Comparison of ENCODE assay signal across 8 mouse cellular contexts in the genomic region with DNA sequence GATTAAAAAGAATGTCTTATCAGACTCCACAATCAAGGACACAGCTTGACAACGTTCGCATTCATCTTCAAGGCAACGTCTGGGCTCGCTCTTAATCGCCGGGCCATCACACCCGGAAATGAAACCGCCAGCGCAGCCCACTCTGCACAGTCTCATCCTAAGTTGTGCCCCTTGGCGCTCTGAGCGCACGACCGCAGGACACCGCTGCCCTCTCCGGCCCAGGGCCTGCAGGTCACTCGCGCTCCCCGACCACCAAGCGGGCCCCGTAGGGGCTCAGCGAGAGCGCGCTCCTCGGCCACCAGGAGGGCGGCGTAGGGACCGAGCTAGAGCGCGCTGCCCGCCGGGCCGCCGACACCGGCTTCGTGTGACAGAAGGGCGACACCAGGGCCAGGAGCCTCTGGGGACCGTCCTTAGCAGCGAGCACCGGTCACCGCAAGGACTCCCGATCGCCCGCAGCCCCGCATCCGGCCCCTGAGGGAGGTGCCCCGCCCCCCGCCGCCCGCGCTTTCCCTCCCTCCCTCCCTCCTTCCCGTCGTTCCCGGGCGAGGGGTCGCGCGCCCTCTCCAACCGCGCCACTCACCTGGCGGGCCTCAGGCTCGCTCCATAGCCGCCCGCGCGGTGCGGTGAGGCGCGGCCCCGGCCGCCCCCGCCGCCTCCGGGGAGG. TPM values are rescaled to one million over a fixed set of nuclear protein-coding genes. Genes with fewer than 3 reads are reported as not detected.
DNase-seq lines count a peak whose midpoint lies in the region; ATAC-seq lines count a peak whose summit lies in the region.

No protein-coding gene starts in this region.

- H3K4me3 ChIP-seq in embryonic facial prominence, embryonic 15.5 days (replicated peaks), result peak overlapping the region; percentile 61
- peak overlapping the region; percentile 69 to 92 for H3K4me3 ChIP-seq in heart, embryonic 14.5 days (ENCODE audit: control insufficient read depth in 1 of 2, insufficient read depth in 1 of 2, low read depth in 1 of 2, low read length in 2 of 2)

- peak overlapping the region; percentile 66 for H3K4me2 ChIP-seq in embryonic facial prominence, embryonic 15.5 days (replicated peaks)
- peak overlapping the region; percentile 78 for H3K4me2 ChIP-seq in heart, embryonic 14.5 days (ENCODE audit: low read length)

- under 1% methylated on average over 32 of the region's 73 CpGs for WGBS in embryonic facial prominence, embryonic 15.5 days
- WGBS in heart, embryonic 14.5 days, result under 1% methylated on average over 53 of the region's 73 CpGs

- H3K9me3 ChIP-seq in embryonic facial prominence, embryonic 15.5 days (replicated peaks), result no peaks in the 10 kb centered on the region
- no peaks in the 10 kb centered on the region for H3K9me3 ChIP-seq in heart, embryonic 14.5 days (ENCODE audit: control insufficient read depth, low read length)

- no peaks in the 10 kb centered on the region for H3K36me3 ChIP-seq in embryonic facial prominence, embryonic 15.5 days
- no peaks in the 10 kb centered on the region for H3K36me3 ChIP-seq in heart, embryonic 14.5 days (ENCODE audit: control insufficient read depth, insufficient read depth, low read length)

- peak overlapping the region; percentile 87 for H3K27ac ChIP-seq in embryonic facial prominence, embryonic 15.5 days (replicated peaks)
- H3K27ac ChIP-seq in heart, embryonic 14.5 days (replicated peaks in 1 of 2; ENCODE audit: control insufficient read depth in 1 of 2, insufficient read depth in 1 of 2, low read depth in 2 of 2, low read length in 2 of 2), result peak overlapping the region; percentile 90 to 93

- H3K9ac ChIP-seq in embryonic facial prominence, embryonic 15.5 days, result peak overlapping the region; percentile 58
- H3K9ac ChIP-seq in heart, embryonic 14.5 days (ENCODE audit: low read length), result peak overlapping the region; percentile 90

- peak; percentile 54 for DNase-seq in cerebellum, adult 11 months
- DNase-seq in cerebellum, postnatal 25 days, result no peak
- DNase-seq in adrenal gland, postnatal 14 days, result peak; percentile 71
- peak; percentile 32 for DNase-seq in layer of hippocampus, adult 9-11 months
- DNase-seq in lung, postnatal 36 days, result peak; percentile 58
- peak; percentile 36 for DNase-seq in retina, adult 2 months (ENCODE audit: low read depth, low spot score)

- 0 out of 2 replicates have a peak, but pooled peaks cover 9% of the 10 kb centered on the region for H3K4me1 ChIP-seq in embryonic facial prominence, embryonic 15.5 days
- H3K4me1 ChIP-seq in heart, embryonic 14.5 days (ENCODE audit: control insufficient read depth in 2 of 2, insufficient read depth in 2 of 2, low read length in 2 of 2), result peaks cover 3 to 10% of the 10 kb centered on the region in 2 experiments; a peak in 2 of 4 replicates

- H3K27me3 ChIP-seq in embryonic facial prominence, embryonic 15.5 days, result no peaks in the 10 kb centered on the region
- no peaks in the 10 kb centered on the region for H3K27me3 ChIP-seq in heart, embryonic 14.5 days (ENCODE audit: control insufficient read depth, insufficient read depth, low read length)

- ATAC-seq in embryonic facial prominence, embryonic 15.5 days (ENCODE audit: insufficient number of reproducible peaks, low FRiP score, low TSS enrichment, low read depth), result peak; percentile 84
- peak; percentile 85 for ATAC-seq in heart, embryonic 14.5 days (ENCODE audit: insufficient number of reproducible peaks, insufficient read depth, low FRiP score, low read depth)

RNA-seq across cellular contexts. Expression of a gene that starts 0.5 kb away (rescaled TPM):
- total RNA-seq in adrenal gland, postnatal 14 days (2021), result 40.7 and 42.9 TPM in 2 replicates
- polyA plus RNA-seq in embryonic facial prominence, embryonic 15.5 days (2015; fragmentation: Nextera tagmentation; extraction: Ambion mirVana), result 26.9 and 28.0 TPM in 2 replicates
- 28.1 TPM in 2 replicates for polyA plus RNA-seq in heart, embryonic 14.5 days (2014; fragmentation: Nextera tagmentation; extraction: Ambion mirVana)

RNA-seq across cellular contexts. Expression of a gene that starts 44.3 kb away (rescaled TPM):
- total RNA-seq in adrenal gland, postnatal 14 days (2021), result 10.6 and 13.8 TPM in 2 replicates
- polyA plus RNA-seq in embryonic facial prominence, embryonic 15.5 days (2015; fragmentation: Nextera tagmentation; extraction: Ambion mirVana), result 13.7 and 15.4 TPM in 2 replicates
- polyA plus RNA-seq in heart, embryonic 14.5 days (2014; fragmentation: Nextera tagmentation; extraction: Ambion mirVana), result 6.8 and 8.4 TPM in 2 replicates

Comparison
In these comparisons a context has a peak if more than half of its experiments do, and no peak if none do; other contexts are left out.
1. DNase-seq: peak in cerebellum, adult 11 months (single experiment), adrenal gland, postnatal 14 days (single experiment), layer of hippocampus, adult 9-11 months (single experiment), lung, postnatal 36 days (single experiment) and retina, adult 2 months (single experiment); none in cerebellum, postnatal 25 days (0 of 2).